Mouse (Mus musculus): ENCODE measurements at regions not wholly inside any gene's neighbourhood (a gene's known extent, or its start where the extent isn't known, plus 50 kb on each side); places are given as distances from the start of the nearest gene placed in this dataset.

GRCm38 (mm10) chr12:25240142-25240541 lies 143.2 kb upstream of the Id2 start:
- Histone ChIP-seq H3K27ac (ENCODE audit: insufficient read depth, low read depth, low read length) (no peak overlapping the region), H3K4me3 (ENCODE audit: insufficient read depth, low read length) (no peak overlapping the region), H3K4me1 (ENCODE audit: control insufficient read depth, insufficient read depth, low read length) (peaks cover 8% of the 10 kb centered on the region)

DNA sequence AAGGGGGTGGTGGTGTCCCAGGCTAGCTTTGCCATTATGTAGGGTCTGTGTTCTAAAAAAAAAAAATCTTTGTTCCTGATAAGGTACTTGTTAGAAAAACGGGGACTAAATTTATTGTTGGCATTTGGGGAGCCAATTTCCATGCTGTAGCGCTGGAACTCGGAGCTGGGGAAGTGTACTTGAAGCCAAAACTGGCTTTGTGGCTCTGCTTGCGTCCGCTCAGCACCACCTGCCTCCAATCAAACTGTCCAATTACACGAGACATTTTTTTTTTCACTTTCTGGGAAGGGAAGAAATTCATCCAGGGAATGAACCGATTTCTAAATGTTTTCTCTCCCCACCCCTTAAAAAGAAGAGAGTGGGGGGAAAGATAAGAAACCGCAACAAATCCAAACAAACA lies 138.1 kb upstream of the Id2 start:
- Histone ChIP-seq H3K4me3 (ENCODE audit: insufficient read depth, low read length) (no peak overlapping the region), H3K27ac (ENCODE audit: insufficient read depth, low read depth, low read length) (no peak overlapping the region), H3K4me1 (ENCODE audit: control insufficient read depth, insufficient read depth, low read length) (no peaks in the 10 kb centered on the region)
- TF ChIP-seq CTCF (IDR thresholded peaks at IDR 0.05; ENCODE audit: low read depth, low read length) (no peak), POLR2A (IDR thresholded peaks at IDR 0.05; ENCODE audit: borderline replicate concordance, low read depth, low read length) (no peak)

More at GRCm38 (mm10) chr12:25240142-25240541, 143.2 kb upstream of the Id2 start:
- no peak for TF ChIP-seq POLR2A (IDR thresholded peaks at IDR 0.05; ENCODE audit: borderline replicate concordance, low read depth, low read length)
- no peak for TF ChIP-seq CTCF (IDR thresholded peaks at IDR 0.05; ENCODE audit: low read depth, low read length)

DNA sequence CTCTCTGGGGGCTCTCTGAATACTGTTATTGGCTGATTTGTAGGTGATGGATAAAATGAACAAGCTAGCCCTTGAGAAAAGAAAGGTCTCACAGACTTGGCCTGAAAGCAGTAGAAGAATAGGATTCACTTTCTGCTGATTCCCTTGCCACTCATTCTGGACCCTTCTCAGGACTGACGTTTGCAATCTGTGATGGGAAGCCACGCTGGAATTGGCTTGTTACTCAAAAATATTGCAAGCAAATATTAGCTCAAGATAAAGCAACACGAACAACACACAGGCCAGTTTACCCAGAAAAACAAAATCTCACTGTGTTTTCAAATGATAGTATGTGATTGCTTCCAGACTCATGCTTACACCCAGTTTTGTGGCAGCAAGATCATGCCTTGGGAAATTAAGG lies 137.7 kb upstream of the Id2 start:
- no peak for TF ChIP-seq CTCF (IDR thresholded peaks at IDR 0.05; ENCODE audit: low read depth, low read length)
- TF ChIP-seq POLR2A (IDR thresholded peaks at IDR 0.05; ENCODE audit: borderline replicate concordance, low read depth, low read length), result no peak
- H3K4me3 ChIP-seq (ENCODE audit: insufficient read depth, low read length), result no peak overlapping the region
- no peaks in the 10 kb centered on the region for H3K4me1 ChIP-seq (ENCODE audit: control insufficient read depth, insufficient read depth, low read length)
- no peak overlapping the region for H3K27ac ChIP-seq (ENCODE audit: insufficient read depth, low read depth, low read length)

DNA sequence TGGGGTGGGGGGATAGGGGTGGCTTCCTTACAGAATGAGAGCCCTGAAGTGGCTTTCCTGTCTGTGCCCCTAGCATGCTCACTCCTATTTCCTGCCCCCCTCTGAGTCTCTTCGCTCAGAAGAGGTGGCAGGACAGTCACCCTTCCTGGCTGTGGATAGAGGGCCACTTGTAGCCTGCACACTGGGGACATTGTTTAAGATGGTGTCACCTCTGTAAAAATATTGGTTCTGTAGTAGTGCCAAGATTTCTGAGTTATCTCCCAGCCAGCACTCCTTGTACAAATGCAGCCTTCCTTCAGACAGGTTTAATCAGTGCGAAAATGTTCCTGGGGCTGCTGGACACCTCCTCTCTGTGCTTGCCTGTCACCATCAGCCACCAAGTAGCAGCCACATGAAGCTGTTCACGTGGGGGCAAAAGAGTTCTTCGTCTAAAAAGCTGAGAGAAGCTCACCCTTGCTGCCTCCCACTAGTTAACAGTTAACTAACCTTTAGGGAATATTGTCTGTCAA lies 136.1 kb upstream of the Id2 start:
- Histone ChIP-seq H3K4me1 (ENCODE audit: control insufficient read depth, insufficient read depth, low read length) (no peaks in the 10 kb centered on the region), H3K27ac (ENCODE audit: insufficient read depth, low read depth, low read length) (no peak overlapping the region), H3K4me3 (ENCODE audit: insufficient read depth, low read length) (no peak overlapping the region)
- no peak for TF ChIP-seq CTCF (IDR thresholded peaks at IDR 0.05; ENCODE audit: low read depth, low read length)
- no peak for TF ChIP-seq POLR2A (IDR thresholded peaks at IDR 0.05; ENCODE audit: borderline replicate concordance, low read depth, low read length)

DNA sequence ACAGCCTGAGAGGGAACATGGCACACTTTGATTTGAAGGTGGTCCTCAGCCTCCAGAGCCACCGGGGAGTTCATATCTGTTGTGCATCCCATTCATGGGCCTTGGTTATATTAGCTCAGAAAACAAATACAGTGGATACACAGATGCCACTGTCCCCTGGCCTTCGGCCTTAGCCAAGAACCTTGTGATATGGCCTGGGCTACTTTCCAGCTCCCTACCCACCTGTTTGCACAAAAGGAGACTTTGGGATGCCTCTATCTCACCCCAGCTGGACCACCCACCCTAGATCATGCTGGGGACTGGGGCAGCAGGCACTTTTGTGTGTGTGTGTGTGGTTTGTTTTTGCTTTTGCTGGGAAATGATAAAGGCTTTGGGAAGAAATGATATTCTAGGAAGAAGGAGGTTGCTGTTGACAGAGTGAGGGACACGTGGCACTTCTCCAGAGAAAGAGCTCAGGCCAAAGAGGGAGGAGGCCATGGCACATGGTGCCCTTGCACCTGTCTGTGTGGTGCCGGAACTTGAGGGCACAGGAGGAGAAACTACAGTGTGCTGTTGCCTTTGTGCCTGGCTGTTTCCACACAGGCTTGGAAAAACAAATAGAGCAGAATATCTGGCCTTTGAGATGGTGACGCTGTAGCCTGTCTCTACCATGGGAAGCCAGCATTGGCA lies 135.6 kb upstream of the Id2 start:
- Histone ChIP-seq H3K4me3 (ENCODE audit: insufficient read depth, low read length) (no peak overlapping the region), H3K4me1 (ENCODE audit: control insufficient read depth, insufficient read depth, low read length) (no peaks in the 10 kb centered on the region), H3K27ac (ENCODE audit: insufficient read depth, low read depth, low read length) (no peak overlapping the region)
- TF ChIP-seq POLR2A (IDR thresholded peaks at IDR 0.05; ENCODE audit: borderline replicate concordance, low read depth, low read length) (no peak), CTCF (IDR thresholded peaks at IDR 0.05; ENCODE audit: low read depth, low read length) (no peak)

GRCm38 (mm10) chr12:25228708-25229107 lies 131.8 kb upstream of the Id2 start:
- no peak for TF ChIP-seq POLR2A (IDR thresholded peaks at IDR 0.05; ENCODE audit: borderline replicate concordance, low read depth, low read length)
- TF ChIP-seq CTCF (IDR thresholded peaks at IDR 0.05; ENCODE audit: low read depth, low read length), result no peak
- Histone ChIP-seq H3K4me3 (ENCODE audit: insufficient read depth, low read length) (no peak overlapping the region), H3K4me1 (ENCODE audit: control insufficient read depth, insufficient read depth, low read length) (peaks cover 3% of the 10 kb centered on the region), H3K27ac (ENCODE audit: insufficient read depth, low read depth, low read length) (no peak overlapping the region)

- no peak overlapping the region for H3K27ac ChIP-seq (ENCODE audit: insufficient read depth, low read depth, low read length)
- TF ChIP-seq POLR2A (IDR thresholded peaks at IDR 0.05; ENCODE audit: borderline replicate concordance, low read depth, low read length), result no peak
- no peak for TF ChIP-seq CTCF (IDR thresholded peaks at IDR 0.05; ENCODE audit: low read depth, low read length)
- peaks cover 13% of the 10 kb centered on the region for H3K4me1 ChIP-seq (ENCODE audit: control insufficient read depth, insufficient read depth, low read length)
- H3K4me3 ChIP-seq (ENCODE audit: insufficient read depth, low read length), result no peak overlapping the region
Measured at GRCm38 (mm10) chr12:25227736-25228135, 130.8 kb upstream of the Id2 start.

DNA sequence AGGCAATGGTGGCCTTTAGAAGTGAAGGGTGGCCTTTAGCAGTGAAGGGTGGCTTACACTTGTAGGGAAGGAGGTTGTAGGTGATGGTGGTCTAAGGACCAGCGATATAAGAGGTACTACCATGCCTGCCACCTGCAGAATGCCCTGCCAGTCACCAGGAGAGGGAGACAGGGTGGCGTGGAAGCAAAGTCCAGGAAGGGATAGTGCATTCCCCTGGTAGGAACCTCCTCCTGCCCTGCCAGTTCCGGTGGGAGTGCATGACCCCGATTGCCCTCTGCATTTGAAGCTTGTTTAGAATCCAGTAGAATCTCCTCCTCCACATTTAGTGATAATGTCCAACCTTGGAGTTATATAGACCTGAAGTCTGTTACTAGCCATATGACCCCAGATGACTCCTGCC lies 127.7 kb upstream of the Id2 start:
- no peak for TF ChIP-seq POLR2A (IDR thresholded peaks at IDR 0.05; ENCODE audit: borderline replicate concordance, low read depth, low read length)
- no peak for TF ChIP-seq CTCF (IDR thresholded peaks at IDR 0.05; ENCODE audit: low read depth, low read length)
- Histone ChIP-seq H3K4me3 (ENCODE audit: insufficient read depth, low read length) (no peak overlapping the region), H3K27ac (ENCODE audit: insufficient read depth, low read depth, low read length) (no peak overlapping the region), H3K4me1 (ENCODE audit: control insufficient read depth, insufficient read depth, low read length) (peaks cover 15% of the 10 kb centered on the region)

DNA sequence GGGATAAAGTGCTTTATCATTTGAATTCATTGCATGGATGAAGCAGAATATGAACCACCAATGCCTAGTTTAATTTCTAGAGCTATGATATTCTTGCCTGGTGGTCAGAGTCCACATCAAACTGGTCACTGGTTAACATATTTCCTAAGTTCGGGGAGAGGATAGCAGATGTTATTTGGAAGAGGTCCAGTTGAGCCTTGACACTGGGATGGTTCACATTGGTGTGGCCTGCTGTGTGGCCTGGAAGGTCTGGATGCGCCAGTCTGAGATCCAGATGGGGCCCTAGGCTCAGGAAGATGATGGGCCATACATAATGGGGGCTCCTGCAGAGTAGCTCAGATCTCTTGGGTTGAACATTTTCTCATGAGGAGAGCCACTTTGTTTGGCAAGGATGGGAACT lies 127.3 kb upstream of the Id2 start:
- TF ChIP-seq POLR2A (IDR thresholded peaks at IDR 0.05; ENCODE audit: borderline replicate concordance, low read depth, low read length), result no peak
- H3K4me3 ChIP-seq (ENCODE audit: insufficient read depth, low read length), result no peak overlapping the region
- H3K27ac ChIP-seq (ENCODE audit: insufficient read depth, low read depth, low read length), result no peak overlapping the region
- peaks cover 15% of the 10 kb centered on the region for H3K4me1 ChIP-seq (ENCODE audit: control insufficient read depth, insufficient read depth, low read length)

- Histone ChIP-seq H3K4me1 (ENCODE audit: control insufficient read depth, insufficient read depth, low read length) (peaks cover 15% of the 10 kb centered on the region), H3K27ac (ENCODE audit: insufficient read depth, low read depth, low read length) (no peak overlapping the region), H3K4me3 (ENCODE audit: insufficient read depth, low read length) (no peak overlapping the region)
- TF ChIP-seq CTCF (IDR thresholded peaks at IDR 0.05; ENCODE audit: low read depth, low read length), result no peak
- no peak for TF ChIP-seq POLR2A (IDR thresholded peaks at IDR 0.05; ENCODE audit: borderline replicate concordance, low read depth, low read length)
Measured at GRCm38 (mm10) chr12:25223539-25223938, 126.6 kb upstream of the Id2 start.

All from bone marrow macrophage, adult 2 months (primary cell).